Mouse (Mus musculus) forebrain, postnatal 0 days (tissue): ENCODE results near the gene Fxyd1. TPM values are rescaled to one million over a fixed set of nuclear protein-coding genes. Genes with fewer than 3 reads are reported as not detected.
A peak's percentile ranks its signal among the peaks of the same experiment; 100 is the strongest.

ENCODE experiments used
- ATAC-seq: fragments of 200-750 bp; cut with Nextera tagmentation; 2 replicates; pipeline ENCODE4 v1.8.0; 2017; ENCODE audit warnings: mild to moderate bottlenecking, moderate library complexity
- DNase-seq: peaks from one replicate; pipeline ENCODE4 v3.0.0-alpha.2; 2015
- H3K27ac ChIP-seq: fragments of 300-500 bp; sonication (generic); 2 replicates; pipeline ENCODE4 v1.5.1; 2014; ENCODE audit warnings: low read depth, mild to moderate bottlenecking, antibody characterized with exemption, low read length, moderate library complexity, mixed read lengths
- H3K27me3 ChIP-seq: fragments of 300-500 bp; sonication (generic); 2 replicates; pipeline ENCODE4 v1.6.1; 2014; ENCODE audit warnings: mild to moderate bottlenecking, low read length, mixed read lengths; ENCODE audit not compliant: insufficient read depth
- H3K36me3 ChIP-seq: fragments of 300-500 bp; sonication (generic); 2 replicates; pipeline ENCODE4 v1.6.1; 2014; ENCODE audit warnings: mild to moderate bottlenecking, moderate library complexity; ENCODE audit not compliant: insufficient read depth
- H3K4me1 ChIP-seq: fragments of 300-500 bp; sonication (generic); 2 replicates; pipeline ENCODE4 v1.6.1; 2014; ENCODE audit warnings: antibody characterized with exemption; ENCODE audit not compliant: insufficient read depth
- H3K4me2 ChIP-seq: fragments of 300-500 bp; sonication (generic); 2 replicates; pipeline ENCODE4 v1.6.1; 2014; ENCODE audit warnings: low read depth, mild to moderate bottlenecking, moderate library complexity
- H3K4me3 ChIP-seq: fragments of 300-500 bp; sonication (generic); 2 replicates; pipeline ENCODE4 v1.5.1; 2014; ENCODE audit warnings: low read depth, low read length, mixed read lengths
- H3K9ac ChIP-seq: fragments of 300-500 bp; sonication (generic); 2 replicates; pipeline ENCODE4 v1.6.1; 2014; ENCODE audit warnings: mild to moderate bottlenecking
- H3K9me3 ChIP-seq: fragments of 300-500 bp; sonication (generic); 2 replicates; pipeline ENCODE4 v1.6.1; 2016; ENCODE audit warnings: low read length
- CTCF ChIP-seq: sonication (generic); IDR thresholded peaks from 2 replicates; pipeline ENCODE4 v1.5.1; 2016; ENCODE audit warnings: antibody characterized with exemption, control low read depth, low read depth
- WGBS: fragments of 180-500 bp; shearing (Covaris S2); extraction: QIAGEN DNeasy Blood & Tissue Kit; methylation state at CpG from one replicate; pipeline ENCODE4 v1.1.7; 2014; 5-methylcytosine and 5-hydroxymethylcytosine counted together
- polyA plus RNA-seq: library from polyadenylated mRNA; unstranded; fragments of >200 nt; fragmentation: Nextera tagmentation; extraction: Ambion mirVana; gene quantifications from 2 replicates; pipeline ENCODE4 v1.2.1, GENCODE M21; 2015
- total RNA-seq: library from RNA; depleted of rRNA; stranded (reverse); fragments of >200 nt; gene quantifications from 2 replicates; pipeline ENCODE4 v1.2.3, GENCODE M21; 2014

The Fxyd1 gene
- total and polyA plus RNA-seq, 2 experiments from 2014 or later, result 19.5 to 56.8 TPM

- DNase-seq, result no peak
Measured at GRCm38 (mm10) chr7:31085171-31085570, 28.2 kb upstream of the Fxyd1 start.

DNA sequence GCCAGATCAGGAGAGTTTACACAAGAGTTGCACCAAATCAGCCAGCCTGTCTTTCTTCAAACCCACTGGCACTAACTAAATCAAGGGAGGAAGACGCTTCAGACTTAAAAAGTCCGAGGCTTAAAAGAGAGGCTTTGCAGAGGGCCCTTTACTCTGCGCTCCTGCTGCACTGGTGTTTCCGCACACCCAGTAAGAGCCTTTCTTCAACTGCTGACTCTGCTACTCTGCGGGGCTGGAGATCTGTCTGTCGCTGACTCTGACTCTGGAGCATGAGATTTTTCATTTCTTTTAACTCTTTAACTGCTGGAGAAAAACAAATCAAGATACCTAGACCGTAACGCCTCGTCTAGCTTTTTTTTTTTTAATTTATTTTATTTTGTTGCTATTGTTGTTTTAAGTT, 27.1 kb upstream of the Fxyd1 start:
- Histone ChIP-seq H3K9ac (no peak overlapping the region), H3K27me3 (no peaks in the 10 kb centered on the region), H3K4me2 (no peak overlapping the region), H3K9me3 (no peaks in the 10 kb centered on the region), H3K36me3 (no peaks in the 10 kb centered on the region), H3K27ac (no peak overlapping the region), H3K4me1 (no peaks in the 10 kb centered on the region), H3K4me3 (no peak overlapping the region)
- WGBS, result 53% methylated on average over 9 of the region's 9 CpGs
- no peak for ATAC-seq
- no peak for TF ChIP-seq CTCF
- no peak for DNase-seq

More at GRCm38 (mm10) chr7:31085171-31085570, 28.2 kb upstream of the Fxyd1 start:
- ATAC-seq, result peak; percentile 43; the same call in 1 of the 2 replicates
- WGBS, result 17% methylated on average over 3 of the region's 3 CpGs
- H3K4me3 ChIP-seq, result no peak overlapping the region
- H3K4me1 ChIP-seq, result no peaks in the 10 kb centered on the region
- H3K36me3 ChIP-seq, result no peaks in the 10 kb centered on the region
- no peak overlapping the region for H3K27ac ChIP-seq
- no peaks in the 10 kb centered on the region for H3K9me3 ChIP-seq
- H3K9ac ChIP-seq, result no peak overlapping the region
- no peaks in the 10 kb centered on the region for H3K27me3 ChIP-seq
- H3K4me2 ChIP-seq, result no peak overlapping the region
- TF ChIP-seq CTCF, result no peak

DNA sequence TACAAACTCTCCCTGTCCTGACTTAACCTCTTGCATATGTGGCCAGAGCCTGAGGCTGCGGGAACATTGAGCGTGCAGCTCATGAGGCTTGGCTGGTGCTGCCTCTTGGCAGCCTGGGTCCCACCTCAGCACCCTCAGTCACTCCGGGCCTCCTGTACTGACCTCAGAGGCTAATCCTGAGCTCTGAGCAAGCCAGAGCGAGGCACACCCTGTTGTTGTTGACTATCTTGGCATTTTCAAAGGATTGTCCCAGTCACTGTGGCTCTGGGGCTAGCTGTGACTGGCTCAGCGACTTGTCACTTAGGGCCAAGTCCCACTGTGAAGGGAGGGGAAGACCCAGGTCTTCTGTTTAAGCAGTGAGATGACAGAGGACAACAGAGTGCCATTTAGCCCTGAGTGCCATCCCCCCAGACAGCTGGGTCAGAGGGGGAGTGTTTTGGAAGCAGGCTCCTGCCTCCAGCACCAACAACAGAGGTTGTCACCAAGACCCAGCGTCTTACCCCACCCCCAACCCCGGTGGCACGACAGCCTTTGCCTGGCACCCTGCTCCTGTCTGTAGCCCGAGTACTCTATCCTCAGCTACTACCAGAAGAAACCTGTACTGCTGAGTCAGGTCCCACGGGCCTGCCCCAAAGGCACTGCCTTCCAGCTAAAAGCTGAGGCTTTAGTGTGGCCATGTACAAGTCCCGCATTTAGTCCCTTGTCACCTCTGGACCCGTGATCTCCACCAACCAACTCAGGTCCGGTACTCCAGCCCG, 26.0 kb upstream of the Fxyd1 start:
- DNase-seq (no peak), ATAC-seq (peak; percentile 42)
- TF ChIP-seq CTCF, result no peak
- Histone ChIP-seq H3K4me2 (no peak overlapping the region), H3K4me3 (no peak overlapping the region), H3K36me3 (no peaks in the 10 kb centered on the region), H3K27ac (no peak overlapping the region), H3K4me1 (no peaks in the 10 kb centered on the region), H3K9ac (no peak overlapping the region), H3K9me3 (no peaks in the 10 kb centered on the region), H3K27me3 (no peaks in the 10 kb centered on the region)
- 68% methylated on average over 14 of the region's 14 CpGs for WGBS

- Histone ChIP-seq H3K27ac (no peak overlapping the region), H3K9ac (no peak overlapping the region), H3K4me2 (no peak overlapping the region), H3K9me3 (no peaks in the 10 kb centered on the region), H3K36me3 (no peaks in the 10 kb centered on the region), H3K27me3 (no peaks in the 10 kb centered on the region), H3K4me3 (no peak overlapping the region), H3K4me1 (no peaks in the 10 kb centered on the region)
- DNase-seq (no peak), ATAC-seq (no peak)
- no peak for TF ChIP-seq CTCF
Measured at GRCm38 (mm10) chr7:31082106-31082505, 25.1 kb upstream of the Fxyd1 start.

DNA sequence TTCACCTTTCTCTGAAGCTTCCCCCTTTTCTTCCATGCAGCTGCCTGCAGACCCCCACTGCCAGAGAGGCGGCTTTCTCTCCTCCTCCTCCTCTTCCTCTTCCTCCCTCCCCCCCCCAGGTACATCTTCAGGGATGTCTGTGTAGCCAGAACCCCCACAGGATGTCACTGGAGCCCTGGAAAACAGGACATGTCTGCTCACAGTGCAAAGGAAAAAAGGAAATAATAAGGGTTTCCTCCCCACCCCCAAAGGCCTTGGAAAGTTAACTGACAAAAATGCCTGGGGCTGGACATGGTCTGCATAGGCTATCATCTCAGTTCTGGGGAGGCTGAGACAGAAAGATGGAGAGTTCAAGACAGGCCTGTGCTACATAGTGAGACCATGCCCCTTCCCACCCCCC, 24.1 kb upstream of the Fxyd1 start:
- Histone ChIP-seq H3K4me3 (no peak overlapping the region), H3K27me3 (no peaks in the 10 kb centered on the region), H3K4me1 (no peaks in the 10 kb centered on the region), H3K4me2 (no peak overlapping the region), H3K27ac (no peak overlapping the region), H3K9ac (no peak overlapping the region), H3K9me3 (no peaks in the 10 kb centered on the region), H3K36me3 (no peaks in the 10 kb centered on the region)
- no peak for ATAC-seq
- WGBS, result 50% methylated on average over 1 of the region's 1 CpGs
- no peak for DNase-seq
- no peak for TF ChIP-seq CTCF

DNA sequence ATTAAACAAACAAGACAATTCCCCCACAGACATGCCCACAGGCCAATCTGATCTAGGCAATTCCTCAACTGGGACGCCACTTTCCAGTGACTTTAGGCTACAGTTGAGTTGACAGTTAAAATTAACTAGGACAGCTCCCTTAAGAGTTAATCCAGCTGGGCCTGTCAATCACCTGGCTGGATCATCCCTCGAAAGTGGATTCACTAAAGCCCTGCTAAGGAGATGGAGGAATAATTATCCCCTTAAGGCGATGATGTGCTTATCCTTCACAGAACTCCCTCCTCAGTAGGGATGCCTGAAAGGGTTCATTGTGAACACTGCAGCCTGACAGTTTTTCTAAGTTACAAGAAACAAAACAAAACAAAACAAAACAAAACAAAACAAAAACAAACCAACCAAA, 23.6 kb upstream of the Fxyd1 start:
- Histone ChIP-seq H3K9ac (no peak overlapping the region), H3K9me3 (no peaks in the 10 kb centered on the region), H3K27ac (no peak overlapping the region), H3K36me3 (no peaks in the 10 kb centered on the region), H3K4me2 (no peak overlapping the region), H3K4me1 (no peaks in the 10 kb centered on the region), H3K4me3 (no peak overlapping the region), H3K27me3 (no peaks in the 10 kb centered on the region)
- WGBS, result 39% methylated on average over 3 of the region's 3 CpGs
- DNase-seq, result no peak
- no peak for TF ChIP-seq CTCF
- ATAC-seq, result no peak

GRCm38 (mm10) chr7:31079670-31080069, 22.7 kb upstream of the Fxyd1 start:
- no peak overlapping the region for H3K4me3 ChIP-seq
- TF ChIP-seq CTCF, result no peak
- H3K36me3 ChIP-seq, result no peaks in the 10 kb centered on the region
- no peaks in the 10 kb centered on the region for H3K27me3 ChIP-seq
- H3K4me2 ChIP-seq, result no peak overlapping the region
- H3K9ac ChIP-seq, result no peak overlapping the region
- H3K27ac ChIP-seq, result no peak overlapping the region
- ATAC-seq (no peak), DNase-seq (no peak)
- no peaks in the 10 kb centered on the region for H3K4me1 ChIP-seq
- 91% methylated on average over 8 of the region's 8 CpGs for WGBS
- no peaks in the 10 kb centered on the region for H3K9me3 ChIP-seq
